Mouse (Mus musculus): ENCODE results near the gene Chrng.

The Chrng gene

GRCm38 (mm10) chr1:87204465-87204864 lies at the start of gene Chrng:
Gene Chrng (plus strand): TSS chr1:87204657.
- DNase-seq (ENCODE audit: extremely low read depth, low read depth, low spot score), result no peak

GRCm38 (mm10) chr1:87155531-87156198 lies 48.8 kb upstream of the Chrng start:
- DNase-seq (ENCODE audit: extremely low read depth, low read depth, low spot score), result no peak

- DNase-seq (ENCODE audit: extremely low read depth, low read depth, low spot score), result no peak
These were observed 48.3 kb upstream of the Chrng start, which contains the start of gene Ecel1 for GRCm38 (mm10) chr1:87156199-87156587. Gene Ecel1 (minus strand): TSS chr1:87156521.

GRCm38 (mm10) chr1:87159396-87159795 lies 45.1 kb upstream of the Chrng start:
- no peak for DNase-seq (ENCODE audit: extremely low read depth, low read depth, low spot score)

- DNase-seq (ENCODE audit: extremely low read depth, low read depth, low spot score), result no peak
These were observed 40.2 kb upstream of the Chrng start for GRCm38 (mm10) chr1:87164164-87164795.

- DNase-seq (ENCODE audit: extremely low read depth, low read depth, low spot score), result no peak
These were observed 39.7 kb upstream of the Chrng start for GRCm38 (mm10) chr1:87164796-87165184.

GRCm38 (mm10) chr1:87170458-87170857 lies 34.0 kb upstream of the Chrng start:
- no peak for DNase-seq (ENCODE audit: extremely low read depth, low read depth, low spot score)

- DNase-seq (ENCODE audit: extremely low read depth, low read depth, low spot score), result no peak
These were observed 33.1 kb upstream of the Chrng start for GRCm38 (mm10) chr1:87171312-87171711.

GRCm38 (mm10) chr1:87172316-87172715 lies 32.1 kb upstream of the Chrng start:
- DNase-seq (ENCODE audit: extremely low read depth, low read depth, low spot score), result no peak

GRCm38 (mm10) chr1:87174006-87174955 lies 30.2 kb upstream of the Chrng start:
- no peak for DNase-seq (ENCODE audit: extremely low read depth, low read depth, low spot score)

GRCm38 (mm10) chr1:87175852-87176292 lies 28.6 kb upstream of the Chrng start:
- DNase-seq (ENCODE audit: extremely low read depth, low read depth, low spot score), result no peak

GRCm38 (mm10) chr1:87180896-87181295 lies 23.6 kb upstream of the Chrng start:
- DNase-seq (ENCODE audit: extremely low read depth, low read depth, low spot score), result no peak

GRCm38 (mm10) chr1:87183013-87183412 lies 21.4 kb upstream of the Chrng start, which contains the start of gene Prss56:
Gene Prss56 (plus strand): TSS chr1:87183313.
- no peak for DNase-seq (ENCODE audit: extremely low read depth, low read depth, low spot score)

GRCm38 (mm10) chr1:87183998-87184750 lies 20.3 kb upstream of the Chrng start:
- no peak for DNase-seq (ENCODE audit: extremely low read depth, low read depth, low spot score)

- no peak for DNase-seq (ENCODE audit: extremely low read depth, low read depth, low spot score)
These were observed 19.7 kb upstream of the Chrng start for GRCm38 (mm10) chr1:87184751-87185139.

GRCm38 (mm10) chr1:87185526-87185925 lies 18.9 kb upstream of the Chrng start:
- DNase-seq (ENCODE audit: extremely low read depth, low read depth, low spot score), result no peak

- DNase-seq (ENCODE audit: extremely low read depth, low read depth, low spot score), result no peak
These were observed 18.0 kb upstream of the Chrng start for GRCm38 (mm10) chr1:87186261-87187036.

- DNase-seq (ENCODE audit: extremely low read depth, low read depth, low spot score), result no peak
These were observed 17.5 kb upstream of the Chrng start for GRCm38 (mm10) chr1:87187037-87187355.

GRCm38 (mm10) chr1:87190429-87190828 lies 14.0 kb upstream of the Chrng start, which contains the start of gene Chrnd:
Gene Chrnd (plus strand): TSS chr1:87190607.
- DNase-seq (ENCODE audit: extremely low read depth, low read depth, low spot score), result no peak

- DNase-seq (ENCODE audit: extremely low read depth, low read depth, low spot score), result no peak
These were observed 7.2 kb upstream of the Chrng start for GRCm38 (mm10) chr1:87197296-87197695.
